Mouse (Mus musculus): ENCODE results near the gene Stk25.

The Stk25 gene

DNA sequence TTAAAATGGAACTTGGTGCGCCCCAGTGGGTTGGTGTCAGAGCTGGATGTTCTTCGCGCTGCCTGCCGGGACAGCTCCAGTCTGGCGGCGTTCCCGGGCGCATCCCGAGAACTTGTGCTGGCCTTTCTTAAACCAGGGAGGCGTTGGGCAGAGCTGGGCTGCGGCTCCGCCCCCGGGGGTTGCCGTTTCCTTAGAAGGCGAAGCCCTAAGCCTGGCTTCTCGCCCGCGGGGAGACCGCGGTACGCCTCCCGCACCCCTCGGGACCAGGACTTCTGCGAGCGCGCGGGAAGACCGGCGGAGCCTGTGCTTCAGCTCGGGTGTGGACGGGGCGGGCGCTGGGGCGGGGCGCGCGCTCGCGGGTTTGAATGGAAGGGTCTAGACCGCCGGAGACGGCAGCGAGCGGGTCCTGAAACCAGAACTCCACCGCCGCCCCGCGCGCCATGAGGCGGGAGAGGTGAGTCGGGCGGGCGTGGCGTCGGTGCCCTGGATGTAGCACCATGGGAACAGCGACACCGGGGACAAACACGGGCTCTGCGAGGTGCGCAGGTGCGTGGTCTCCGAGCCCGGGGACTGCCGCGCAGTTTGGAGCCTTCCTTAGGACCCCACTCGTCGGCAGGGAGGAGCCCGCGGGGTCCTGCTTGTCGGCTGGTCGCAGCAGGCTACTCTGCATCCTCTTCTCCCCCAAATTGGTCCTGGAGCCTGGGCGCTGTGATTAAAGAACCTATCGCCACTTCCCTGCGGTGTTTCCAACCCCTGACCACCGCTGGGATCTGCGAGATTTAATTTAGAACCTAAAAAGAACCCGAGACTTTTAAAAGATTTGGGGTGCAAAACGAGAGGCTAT is 27.2 kb upstream of the Stk25 start, which contains the start of gene Bok:
Bok (plus strand) TSS at position 260 of the 844 bp plus-strand sequence.
- no peak for TF ChIP-seq CTCF (conservative IDR thresholded peaks at IDR 0.05; ENCODE audit: low read length)
- TF ChIP-seq NANOG (IDR thresholded peaks at IDR 0.05; ENCODE audit: borderline replicate concordance, low read length): no peak
- TF ChIP-seq POU5F1 (IDR thresholded peaks at IDR 0.05; ENCODE audit: borderline replicate concordance, low read length): no peak
- Histone ChIP-seq H3K4me3 (replicated peaks; ENCODE audit: low read length) (peak within 1 kb of the TSS; percentile 84), H3K4me1 (replicated peaks; ENCODE audit: low read depth, low read length) (peaks cover 36% of the 10 kb centered on the region), H3K9me3 (ENCODE audit: low read length) (peaks cover 10% of the 10 kb centered on the region; the same call in 1 of the 2 replicates), H3K27me3 (ENCODE audit: insufficient read depth, low read length) (peaks cover 53% of the 10 kb centered on the region), H3K36me3 (ENCODE audit: insufficient read depth, low read length) (peaks cover 18% of the 10 kb centered on the region)

DNA sequence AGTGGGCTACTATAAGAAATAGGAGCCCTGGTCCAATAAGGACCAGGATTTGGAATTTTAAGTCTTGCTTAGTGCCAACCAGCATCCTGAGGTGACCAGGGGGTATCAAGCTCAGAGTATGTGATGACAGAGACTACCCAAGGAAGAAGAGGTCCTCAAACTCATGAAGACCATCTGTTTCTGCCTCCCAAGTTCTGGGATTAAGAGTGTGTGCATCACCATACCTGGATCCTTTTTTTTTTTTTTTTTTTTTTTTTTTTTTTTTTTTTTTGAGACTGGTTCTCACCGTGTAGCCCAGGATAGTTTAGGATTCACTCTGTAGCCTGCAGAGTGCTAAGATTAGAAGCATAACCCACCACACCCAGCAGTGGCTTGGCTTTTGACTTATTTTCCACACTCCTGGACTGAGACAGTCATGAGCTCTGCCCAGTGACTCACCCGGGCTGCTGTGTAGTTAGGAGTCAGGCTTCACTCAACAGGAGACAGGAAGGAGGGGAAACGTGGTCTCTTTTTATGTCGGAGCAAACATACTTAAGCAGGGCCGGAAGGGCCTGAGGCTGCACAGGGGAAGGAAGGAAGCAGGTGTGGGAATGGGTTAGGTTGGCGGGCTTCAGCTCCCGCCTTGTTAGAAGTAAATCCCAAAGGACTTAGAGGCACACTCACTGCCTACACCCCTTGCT is 21.6 kb upstream of the Stk25 start:
- Histone ChIP-seq H3K9me3 (ENCODE audit: low read length) (peaks cover 10% of the 10 kb centered on the region; the same call in 1 of the 2 replicates), H3K4me3 (replicated peaks; ENCODE audit: low read length) (no peak overlapping the region), H3K27me3 (ENCODE audit: insufficient read depth, low read length) (peaks cover 32% of the 10 kb centered on the region), H3K4me1 (replicated peaks; ENCODE audit: low read depth, low read length) (peaks cover 11% of the 10 kb centered on the region), H3K36me3 (ENCODE audit: insufficient read depth, low read length) (no peaks in the 10 kb centered on the region)
- TF ChIP-seq CTCF (conservative IDR thresholded peaks at IDR 0.05; ENCODE audit: low read length) (no peak), POU5F1 (IDR thresholded peaks at IDR 0.05; ENCODE audit: borderline replicate concordance, low read length) (no peak), NANOG (IDR thresholded peaks at IDR 0.05; ENCODE audit: borderline replicate concordance, low read length) (no peak)

DNA sequence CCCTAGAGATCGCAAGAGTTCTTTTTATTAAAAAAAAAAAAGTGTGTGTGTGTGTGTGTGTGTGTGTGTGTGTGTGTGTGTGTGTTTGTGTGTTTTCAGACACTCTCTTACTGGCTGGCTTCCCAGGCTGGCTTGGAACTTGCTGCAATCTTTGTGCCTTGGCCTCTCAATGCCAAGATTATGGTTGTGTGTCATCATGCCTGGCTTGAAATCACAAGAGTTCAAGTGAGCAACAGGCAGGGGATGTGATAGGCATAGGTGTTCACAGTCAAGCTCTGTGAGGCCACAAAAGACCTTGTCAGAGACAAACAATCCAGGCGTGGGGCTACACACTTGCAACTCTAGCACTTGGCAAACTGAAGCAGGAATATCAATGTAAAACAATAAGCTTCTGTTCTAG is 19.9 kb upstream of the Stk25 start:
- Histone ChIP-seq H3K27me3 (ENCODE audit: insufficient read depth, low read length) (peaks cover 19% of the 10 kb centered on the region), H3K4me1 (replicated peaks; ENCODE audit: low read depth, low read length) (peaks cover 10% of the 10 kb centered on the region), H3K4me3 (replicated peaks; ENCODE audit: low read length) (no peak overlapping the region), H3K9me3 (ENCODE audit: low read length) (peaks cover 10% of the 10 kb centered on the region; the same call in 1 of the 2 replicates), H3K36me3 (ENCODE audit: insufficient read depth, low read length) (no peaks in the 10 kb centered on the region)
- no peak for TF ChIP-seq POU5F1 (IDR thresholded peaks at IDR 0.05; ENCODE audit: borderline replicate concordance, low read length)
- no peak for TF ChIP-seq CTCF (conservative IDR thresholded peaks at IDR 0.05; ENCODE audit: low read length)
- TF ChIP-seq NANOG (IDR thresholded peaks at IDR 0.05; ENCODE audit: borderline replicate concordance, low read length): no peak

DNA sequence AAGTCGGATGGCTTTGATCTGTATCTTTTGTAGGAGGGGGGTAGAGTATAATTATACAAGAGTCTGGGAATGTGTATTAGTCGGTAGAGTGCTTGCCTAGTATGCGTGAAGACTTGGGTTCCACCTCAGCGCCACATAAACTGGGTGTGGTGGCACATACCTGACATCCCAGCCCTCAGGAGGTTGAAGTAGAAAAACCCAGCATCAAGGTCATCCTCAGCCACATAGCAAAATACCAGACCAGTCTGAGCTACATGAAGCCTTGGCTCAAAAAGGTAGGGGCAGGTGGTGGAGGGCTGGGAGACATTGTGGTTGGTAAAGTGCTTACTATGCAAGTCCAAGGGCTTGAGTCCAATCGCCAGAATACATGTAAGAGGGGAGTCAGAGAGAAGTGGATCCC is 14.2 kb upstream of the Stk25 start:
- Histone ChIP-seq H3K4me1 (replicated peaks; ENCODE audit: low read depth, low read length) (peaks cover 47% of the 10 kb centered on the region), H3K4me3 (replicated peaks; ENCODE audit: low read length) (no peak overlapping the region), H3K27me3 (ENCODE audit: insufficient read depth, low read length) (peaks cover 8% of the 10 kb centered on the region; the same call in 1 of the 2 replicates), H3K36me3 (ENCODE audit: insufficient read depth, low read length) (no peaks in the 10 kb centered on the region), H3K9me3 (ENCODE audit: low read length) (no peaks in the 10 kb centered on the region)
- TF ChIP-seq CTCF (conservative IDR thresholded peaks at IDR 0.05; ENCODE audit: low read length): no peak
- TF ChIP-seq POU5F1 (IDR thresholded peaks at IDR 0.05; ENCODE audit: borderline replicate concordance, low read length): no peak
- TF ChIP-seq NANOG (IDR thresholded peaks at IDR 0.05; ENCODE audit: borderline replicate concordance, low read length): no peak

GRCm38 (mm10) chr1:93669941-93670340 is 11.5 kb upstream of the Stk25 start:
- H3K36me3 ChIP-seq (ENCODE audit: insufficient read depth, low read length): no peaks in the 10 kb centered on the region
- no peak for TF ChIP-seq POU5F1 (IDR thresholded peaks at IDR 0.05; ENCODE audit: borderline replicate concordance, low read length)
- no peak for TF ChIP-seq CTCF (conservative IDR thresholded peaks at IDR 0.05; ENCODE audit: low read length)
- no peak for TF ChIP-seq NANOG (IDR thresholded peaks at IDR 0.05; ENCODE audit: borderline replicate concordance, low read length)
- H3K4me1 ChIP-seq (replicated peaks; ENCODE audit: low read depth, low read length): peaks cover 53% of the 10 kb centered on the region

DNA sequence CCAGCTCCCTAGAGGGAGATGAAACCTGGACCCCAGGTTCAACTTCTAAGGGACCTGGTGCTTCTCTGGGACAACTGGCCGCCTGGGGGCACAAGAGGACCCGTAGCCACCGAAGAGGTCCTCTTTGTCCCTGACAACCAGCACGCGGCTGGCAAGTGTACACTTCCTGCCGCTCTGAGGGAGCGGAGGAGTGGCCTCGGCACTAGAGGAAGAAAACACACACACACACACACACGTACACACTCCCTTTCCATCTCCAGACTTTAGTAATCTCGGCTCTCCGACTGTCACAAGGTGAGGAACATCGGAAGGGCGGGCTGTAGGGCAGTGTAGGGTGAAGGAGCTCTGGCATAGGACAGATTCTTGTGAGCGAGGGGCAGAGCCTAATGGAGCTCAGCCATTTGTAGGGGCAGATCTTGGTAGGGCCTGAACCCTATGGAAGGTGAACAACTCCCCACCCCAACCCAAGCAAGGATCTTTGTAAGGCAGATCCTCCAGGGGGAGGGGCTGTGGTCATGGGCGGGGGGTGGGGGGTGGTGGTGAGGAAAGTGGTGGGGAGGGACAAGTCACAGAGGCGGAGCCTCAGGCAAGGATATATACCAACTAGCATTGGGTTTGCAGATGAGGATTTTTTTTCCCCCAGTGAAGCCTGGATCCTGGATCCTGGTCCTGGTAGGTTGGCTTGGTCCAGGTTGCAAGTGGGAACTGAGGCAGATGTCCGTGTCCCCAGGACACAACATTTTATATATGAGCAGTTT is 10.5 kb upstream of the Stk25 start:
- Histone ChIP-seq H3K9me3 (ENCODE audit: low read length) (no peaks in the 10 kb centered on the region), H3K36me3 (ENCODE audit: insufficient read depth, low read length) (no peaks in the 10 kb centered on the region), H3K4me1 (replicated peaks; ENCODE audit: low read depth, low read length) (peaks cover 55% of the 10 kb centered on the region), H3K4me3 (replicated peaks; ENCODE audit: low read length) (peak overlapping the region; percentile 68), H3K27me3 (ENCODE audit: insufficient read depth, low read length) (peaks cover 11% of the 10 kb centered on the region; the same call in 1 of the 2 replicates)
- TF ChIP-seq CTCF (conservative IDR thresholded peaks at IDR 0.05; ENCODE audit: low read length) (peak; percentile 27; the same call in 1 of the 2 replicates), POU5F1 (IDR thresholded peaks at IDR 0.05; ENCODE audit: borderline replicate concordance, low read length) (no peak), NANOG (IDR thresholded peaks at IDR 0.05; ENCODE audit: borderline replicate concordance, low read length) (no peak)

More at GRCm38 (mm10) chr1:93669941-93670340, 11.5 kb upstream of the Stk25 start:
- no peak overlapping the region for H3K4me3 ChIP-seq (replicated peaks; ENCODE audit: low read length)
- H3K9me3 ChIP-seq (ENCODE audit: low read length): no peaks in the 10 kb centered on the region
- H3K27me3 ChIP-seq (ENCODE audit: insufficient read depth, low read length): peaks cover 11% of the 10 kb centered on the region; the same call in 1 of the 2 replicates

DNA sequence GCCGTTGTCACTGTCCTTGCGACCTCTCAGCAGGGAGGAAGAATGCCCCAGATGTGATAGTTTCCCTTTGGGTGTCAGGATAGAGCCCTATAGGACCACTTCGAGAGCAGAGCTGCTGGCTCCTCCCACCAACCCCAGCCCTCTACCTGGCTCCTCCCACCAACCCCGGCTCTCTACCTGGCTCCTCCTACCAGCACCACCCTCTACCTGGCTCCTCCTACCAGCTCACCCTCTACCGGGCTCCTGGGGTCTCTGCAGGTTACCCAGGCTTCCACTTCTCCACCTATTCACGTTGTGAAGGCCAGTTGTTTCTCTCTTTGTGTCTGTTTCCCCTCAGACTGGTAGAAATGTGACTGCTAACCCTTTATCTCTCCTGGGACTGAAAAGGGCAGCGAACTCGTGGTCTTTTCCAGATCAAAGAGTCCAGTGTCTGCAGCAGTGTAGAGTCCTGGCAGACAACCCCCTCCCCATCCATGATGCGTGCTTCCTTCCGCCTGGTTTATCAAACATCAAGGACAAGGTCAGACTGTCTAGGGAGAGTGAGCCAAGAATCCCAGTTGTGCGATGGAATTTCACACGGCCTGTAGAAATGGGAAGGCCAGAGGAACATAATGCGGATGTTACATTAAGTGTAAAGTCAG is 9.4 kb upstream of the Stk25 start:
- Histone ChIP-seq H3K4me1 (replicated peaks; ENCODE audit: low read depth, low read length) (peaks cover 47% of the 10 kb centered on the region), H3K9me3 (ENCODE audit: low read length) (no peaks in the 10 kb centered on the region), H3K27me3 (ENCODE audit: insufficient read depth, low read length) (peaks cover 11% of the 10 kb centered on the region; the same call in 1 of the 2 replicates), H3K4me3 (replicated peaks; ENCODE audit: low read length) (peak overlapping the region; percentile 68), H3K36me3 (ENCODE audit: insufficient read depth, low read length) (no peaks in the 10 kb centered on the region)
- TF ChIP-seq CTCF (conservative IDR thresholded peaks at IDR 0.05; ENCODE audit: low read length): no peak
- TF ChIP-seq POU5F1 (IDR thresholded peaks at IDR 0.05; ENCODE audit: borderline replicate concordance, low read length): no peak
- no peak for TF ChIP-seq NANOG (IDR thresholded peaks at IDR 0.05; ENCODE audit: borderline replicate concordance, low read length)
